Mouse (Mus musculus): ENCODE measurements around the gene Lipt2. TPM values are rescaled to one million over a fixed set of nuclear protein-coding genes. Genes with fewer than 3 reads are reported as not detected.

Lipt2 gene
- total RNA-seq, 2 experiments from 2014 or later, result 4.7 to 5.4 TPM

Other genes starting within 250 kb of the Lipt2 start
- 10 to 100 TPM; 45.6 to 47.4 TPM for gene Rnf169, start 178.8 kb upstream of the Lipt2 start, total RNA-seq (2021)
- gene Chrdl2, start 153.1 kb upstream of the Lipt2 start, total RNA-seq (2021), result under 1 TPM in 1 of 2 experiments, not detected in 1; 0.37 TPM
- 10 to 100 TPM; 33.4 to 38.0 TPM for gene Pold3, start 37.7 kb upstream of the Lipt2 start, total RNA-seq (2021)
- gene Kcne3, start 17.2 kb downstream of the Lipt2 start, total RNA-seq (2021), result under 1 TPM in 1 of 2 experiments, not detected in 1; 0.37 TPM
- 100 to 1,000 TPM; 250 to 271 TPM for gene Pgm2l1, start 68.1 kb downstream of the Lipt2 start, total RNA-seq (2021)
- gene P4ha3, start 126.2 kb downstream of the Lipt2 start, total RNA-seq (2021), result 1 to 10 TPM; 5.0 to 6.4 TPM
- 10 to 100 TPM; 23.6 to 25.8 TPM for gene C2cd3, start 213.0 kb downstream of the Lipt2 start, total RNA-seq (2021)
- 100 to 1,000 TPM; 208 to 219 TPM for gene Ppme1, start 213.0 kb downstream of the Lipt2 start, total RNA-seq (2021)

Measured in left cerebral cortex, adult 18-20 months (tissue).